Mouse (Mus musculus) lung, postnatal 0 days (tissue): ENCODE data around the gene Ctrc. TPM values are rescaled to one million over a fixed set of nuclear protein-coding genes. Genes with fewer than 3 reads are reported as not detected.

Source experiments
- ATAC-seq: fragments of 200-750 bp; cut with Nextera tagmentation; 2 replicates; pipeline ENCODE4 v1.8.0; 2017; ENCODE audit warnings: moderate library complexity
- DNase-seq: peaks from one replicate; pipeline ENCODE4 v3.0.0-alpha.2; 2016; ENCODE audit warnings: low spot score
- H3K27ac ChIP-seq: fragments of 300-500 bp; sonication (generic); 2 replicates; pipeline ENCODE4 v1.5.1; 2014; ENCODE audit warnings: antibody characterized with exemption, mild to moderate bottlenecking, low read length, mixed read lengths
- H3K27me3 ChIP-seq: fragments of 300-500 bp; sonication (generic); replicated peaks from 2 replicates; pipeline ENCODE4 v1.6.1; 2014; ENCODE audit warnings: low read length, mixed read lengths; ENCODE audit not compliant: insufficient read depth
- H3K36me3 ChIP-seq: fragments of 300-500 bp; sonication (generic); 2 replicates; pipeline ENCODE4 v1.6.1; 2014; ENCODE audit warnings: low read length, mixed read lengths; ENCODE audit not compliant: insufficient read depth
- H3K4me1 ChIP-seq: fragments of 300-500 bp; sonication (generic); 2 replicates; pipeline ENCODE4 v1.6.1; 2014; ENCODE audit warnings: antibody characterized with exemption, low read depth, low read length, mixed read lengths; ENCODE audit not compliant: insufficient read depth
- H3K4me2 ChIP-seq: fragments of 300-500 bp; sonication (generic); replicated peaks from 2 replicates; pipeline ENCODE4 v1.6.1; 2014; ENCODE audit warnings: low read depth, mild to moderate bottlenecking, low read length, moderate library complexity, mixed read lengths
- H3K4me3 ChIP-seq: fragments of 300-500 bp; sonication (generic); 2 replicates; pipeline ENCODE4 v1.5.1; 2014; ENCODE audit warnings: low read depth, low read length
- H3K9ac ChIP-seq: fragments of 300-500 bp; sonication (generic); replicated peaks from 2 replicates; pipeline ENCODE4 v1.6.1; 2014; ENCODE audit warnings: low read depth, mild to moderate bottlenecking
- H3K9me3 ChIP-seq: fragments of 300-500 bp; sonication (generic); 2 replicates; pipeline ENCODE4 v1.6.1; 2016; ENCODE audit warnings: low read length, mixed read lengths
- CTCF ChIP-seq: IDR thresholded peaks from 2 replicates; pipeline ENCODE4 v1.5.1; 2016; ENCODE audit warnings: antibody characterized with exemption, mild to moderate bottlenecking
- EP300 ChIP-seq: IDR thresholded peaks from 2 replicates; pipeline ENCODE4 v1.6.1; 2016; ENCODE audit warnings: antibody characterized with exemption, mild to moderate bottlenecking, control low read depth
- WGBS: fragments of 180-500 bp; shearing (Covaris S2); extraction: QIAGEN DNeasy Blood & Tissue Kit; methylation state at CpG from one replicate; pipeline ENCODE4 v1.1.7; 2014; 5-methylcytosine and 5-hydroxymethylcytosine counted together
- polyA plus RNA-seq: library from polyadenylated mRNA; unstranded; fragments of >200 nt; fragmentation: Nextera tagmentation; extraction: Ambion mirVana; gene quantifications from 2 replicates; pipeline ENCODE4 v1.2.1, GENCODE M21; 2015

Ctrc gene
- polyA plus RNA-seq, 1 experiment from 2014 or later, result not detected

- ATAC-seq, result 0 out of 2 replicates have a peak, but pooled peaks have one; percentile 0
- 55% methylated on average over 8 of the region's 8 CpGs for WGBS
These were observed 79.9 kb downstream of the Ctrc start for GRCm38 (mm10) chr4:141766316-141766667.

GRCm38 (mm10) chr4:141765008-141765407 lies 81.2 kb downstream of the Ctrc start:
- Histone ChIP-seq H3K4me2 (no peak overlapping the region), H3K4me3 (no peak overlapping the region), H3K27me3 (no peaks in the 10 kb centered on the region), H3K9ac (no peak overlapping the region), H3K36me3 (peaks cover 24% of the 10 kb centered on the region), H3K9me3 (no peaks in the 10 kb centered on the region), H3K4me1 (0 out of 2 replicates have a peak, but pooled peaks cover 4% of the 10 kb centered on the region), H3K27ac (no peak overlapping the region)
- no peak for TF ChIP-seq CTCF
- TF ChIP-seq EP300, result no peak
- 96% methylated on average over 3 of the region's 3 CpGs for WGBS
- ATAC-seq (no peak), DNase-seq (no peak)

More at GRCm38 (mm10) chr4:141766316-141766667, 79.9 kb downstream of the Ctrc start:
- H3K4me2 ChIP-seq, result peak overlapping the region; percentile 17; the same call in 1 of the 2 replicates
- DNase-seq, result peak; percentile 23
- TF ChIP-seq CTCF, result no peak
- TF ChIP-seq EP300, result no peak
- 0 out of 2 replicates have a peak, but pooled peaks cover 4% of the 10 kb centered on the region for H3K4me1 ChIP-seq
- no peak overlapping the region for H3K9ac ChIP-seq
- no peak overlapping the region for H3K4me3 ChIP-seq
- H3K27ac ChIP-seq, result peak overlapping the region; percentile 69
- H3K9me3 ChIP-seq, result no peaks in the 10 kb centered on the region
- H3K27me3 ChIP-seq, result no peaks in the 10 kb centered on the region
- peaks cover 32% of the 10 kb centered on the region for H3K36me3 ChIP-seq

Other genes with a start within 250 kb of the Ctrc start
- gene Fblim1, start 240.3 kb downstream of the Ctrc start, polyA plus RNA-seq, result 52.3 and 57.5 TPM in 2 replicates
- gene Tmem82, start 227.7 kb downstream of the Ctrc start, polyA plus RNA-seq, result 3.5 and 3.6 TPM in 2 replicates
- 1.1 and 1.2 TPM in 2 replicates for gene Slc25a34, start 222.5 kb downstream of the Ctrc start, polyA plus RNA-seq
- gene Plekhm2, start 181.5 kb downstream of the Ctrc start, polyA plus RNA-seq, result 5.2 and 5.3 TPM in 2 replicates
- not detected in 2 replicates for gene Rsc1a1, start 160.8 kb downstream of the Ctrc start, polyA plus RNA-seq
- 16.8 and 19.7 TPM in 2 replicates for gene Ddi2, start 122.9 kb downstream of the Ctrc start, polyA plus RNA-seq
- gene Agmat, start 99.7 kb downstream of the Ctrc start, polyA plus RNA-seq, result 0.25 and 0.27 TPM in 2 replicates
- 3.3 and 3.7 TPM in 2 replicates for gene Dnajc16, start 55.4 kb downstream of the Ctrc start, polyA plus RNA-seq
- 19.2 and 20.2 TPM in 2 replicates for gene Casp9, start 52.7 kb downstream of the Ctrc start, polyA plus RNA-seq
- not detected in 2 replicates for gene Cela2a, start 20.2 kb downstream of the Ctrc start, polyA plus RNA-seq
- 81.6 and 88.4 TPM in 2 replicates for gene Efhd2, start 28.6 kb upstream of the Ctrc start, polyA plus RNA-seq
- 6.5 and 8.3 TPM in 2 replicates for gene Fhad1, start 168.7 kb upstream of the Ctrc start, polyA plus RNA-seq
- gene Tmem51, start 237.9 kb upstream of the Ctrc start, polyA plus RNA-seq, result 18.9 and 22.1 TPM in 2 replicates